Mouse (Mus musculus): ENCODE data around the gene Stra6.

The Stra6 gene

GRCm38 (mm10) chr9:58093776-58094175 lies 30.2 kb downstream of the Stra6 start:
- no peak for DNase-seq (ENCODE audit: low read depth, low spot score)

DNA sequence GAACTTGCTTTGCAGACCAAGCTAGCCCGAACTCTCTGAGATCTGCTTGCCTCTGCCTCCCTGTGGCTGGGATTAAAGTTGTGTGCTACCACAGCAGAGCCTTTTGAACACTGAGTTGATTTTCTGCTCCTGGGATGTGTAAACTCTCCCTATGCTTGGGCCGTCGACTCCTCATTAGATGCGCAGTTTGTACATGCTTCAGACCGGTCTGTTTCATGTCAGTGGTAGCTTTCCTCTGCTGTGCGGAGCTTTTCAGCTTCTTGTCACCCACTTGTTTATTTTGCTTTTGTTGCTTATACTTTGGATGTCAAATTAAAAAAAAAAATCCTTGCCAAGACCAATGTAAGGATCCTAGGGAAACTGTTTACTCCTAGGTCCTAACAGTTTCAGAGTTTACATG lies 32.4 kb downstream of the Stra6 start:
- no peak for DNase-seq (ENCODE audit: low read depth, low spot score)

DNA sequence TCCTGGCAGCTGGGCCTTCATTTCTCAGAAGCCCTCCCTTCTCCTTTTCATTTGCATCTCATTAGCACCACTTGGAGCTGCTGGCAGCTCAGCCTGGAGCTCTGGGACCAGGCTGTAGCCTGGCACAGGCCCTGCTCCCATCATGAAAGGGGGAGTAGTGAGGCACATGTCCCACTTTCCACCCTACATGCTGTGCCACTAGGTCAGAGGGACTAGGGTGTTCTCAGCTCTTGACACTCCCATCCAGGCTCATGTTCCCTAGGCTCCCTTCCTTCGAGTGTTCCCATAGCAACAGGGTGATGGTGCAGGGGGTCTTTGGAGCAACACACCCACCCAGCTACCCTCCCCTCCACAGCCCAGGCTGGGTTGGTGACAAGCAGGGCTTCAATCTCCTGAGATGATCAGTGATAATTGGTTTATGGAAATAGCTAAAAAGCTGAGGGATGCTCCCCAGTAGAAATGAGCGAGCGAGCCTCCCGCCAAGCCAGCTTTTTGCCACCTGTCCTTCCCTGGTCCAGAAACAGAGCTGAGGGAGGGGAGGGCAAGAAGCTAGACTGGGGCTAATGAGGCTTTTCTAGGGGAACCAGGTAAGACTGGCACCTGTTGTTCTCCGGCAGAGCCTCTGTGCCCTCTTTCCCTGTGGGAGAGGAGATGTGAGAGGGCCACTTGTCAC lies 33.2 kb downstream of the Stra6 start:
- no peak for DNase-seq (ENCODE audit: low read depth, low spot score)

- no peak for DNase-seq (ENCODE audit: low read depth, low spot score)
Observed at GRCm38 (mm10) chr9:58099836-58100565, 36.4 kb downstream of the Stra6 start.

GRCm38 (mm10) chr9:58102013-58102412 lies 38.4 kb downstream of the Stra6 start:
- DNase-seq (ENCODE audit: low read depth, low spot score) = no peak

GRCm38 (mm10) chr9:58103647-58104046 lies 40.1 kb downstream of the Stra6 start:
- DNase-seq (ENCODE audit: low read depth, low spot score) = no peak

DNA sequence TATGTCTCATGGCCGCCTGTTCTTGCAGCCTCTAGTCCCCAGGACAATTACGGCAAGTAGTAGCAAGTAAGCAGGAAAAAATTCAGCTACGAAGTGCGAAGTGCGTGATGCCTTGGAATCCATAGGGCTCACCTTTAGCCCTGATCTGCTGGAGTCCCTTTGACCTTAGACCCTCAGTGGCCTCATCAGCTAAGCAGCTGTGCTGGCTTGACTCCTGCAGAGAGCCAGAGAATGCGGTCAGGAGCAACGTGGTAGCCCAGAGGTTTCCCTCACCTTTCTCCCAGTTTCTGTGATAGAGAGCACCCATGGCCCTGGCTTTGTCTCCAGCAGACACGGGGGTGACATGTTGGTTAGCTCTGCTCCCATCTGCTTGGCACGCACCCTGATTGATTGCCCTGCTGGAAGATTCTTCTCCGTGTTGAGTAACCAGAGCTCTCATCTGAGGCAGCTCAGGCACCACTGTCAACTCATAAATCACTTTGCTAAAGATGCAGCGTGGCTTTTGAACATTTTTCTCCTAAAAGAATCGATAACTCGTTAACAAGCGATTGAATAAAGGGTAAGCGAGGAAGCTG lies 42.1 kb downstream of the Stra6 start:
- DNase-seq (ENCODE audit: low read depth, low spot score) = no peak

DNA sequence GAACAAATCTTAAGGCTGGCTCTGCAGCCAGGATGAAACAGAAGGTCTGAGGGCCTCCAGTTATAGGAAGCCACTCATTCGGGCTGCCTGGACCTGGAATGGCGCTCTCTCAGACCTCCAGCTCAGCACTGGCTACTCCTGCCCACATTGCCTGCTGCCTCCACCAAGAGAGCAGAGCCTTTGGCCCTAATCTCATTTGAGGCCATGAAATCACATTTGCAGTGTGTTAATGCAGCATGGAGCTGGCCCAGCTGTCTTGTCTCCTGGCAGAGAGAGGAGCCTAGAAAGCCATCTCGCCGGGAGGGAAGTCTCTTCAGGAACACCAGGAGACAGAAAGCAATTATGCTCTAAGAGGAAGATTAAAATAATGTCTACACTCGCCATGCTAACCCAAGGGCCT lies 43.9 kb downstream of the Stra6 start:
- no peak for DNase-seq (ENCODE audit: low read depth, low spot score)

DNA sequence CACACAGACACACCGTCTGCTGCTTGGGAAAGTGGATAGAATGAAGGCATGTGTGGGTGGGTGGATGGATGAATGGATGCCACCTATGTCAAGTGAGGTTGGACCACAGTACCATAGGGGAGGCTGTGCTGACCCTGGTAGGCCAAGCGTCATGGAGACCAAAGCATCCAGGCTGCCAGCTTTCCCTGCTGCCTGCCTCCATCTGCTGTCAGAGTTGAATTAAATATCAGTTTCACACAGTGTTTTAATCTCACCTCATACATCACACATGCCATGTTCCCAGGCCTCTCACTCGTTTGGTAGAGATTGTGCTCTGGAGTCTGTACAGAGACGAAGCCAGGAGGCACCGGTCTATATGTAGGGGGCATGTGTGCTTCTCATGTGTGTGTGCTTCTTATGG lies 47.2 kb downstream of the Stra6 start:
- DNase-seq (ENCODE audit: low read depth, low spot score) = no peak

- DNase-seq (ENCODE audit: low read depth, low spot score) = no peak
Observed at GRCm38 (mm10) chr9:58111431-58111830, 47.8 kb downstream of the Stra6 start.

- no peak for DNase-seq (ENCODE audit: low read depth, low spot score)
Observed at GRCm38 (mm10) chr9:58112321-58112751, 48.7 kb downstream of the Stra6 start.

DNA sequence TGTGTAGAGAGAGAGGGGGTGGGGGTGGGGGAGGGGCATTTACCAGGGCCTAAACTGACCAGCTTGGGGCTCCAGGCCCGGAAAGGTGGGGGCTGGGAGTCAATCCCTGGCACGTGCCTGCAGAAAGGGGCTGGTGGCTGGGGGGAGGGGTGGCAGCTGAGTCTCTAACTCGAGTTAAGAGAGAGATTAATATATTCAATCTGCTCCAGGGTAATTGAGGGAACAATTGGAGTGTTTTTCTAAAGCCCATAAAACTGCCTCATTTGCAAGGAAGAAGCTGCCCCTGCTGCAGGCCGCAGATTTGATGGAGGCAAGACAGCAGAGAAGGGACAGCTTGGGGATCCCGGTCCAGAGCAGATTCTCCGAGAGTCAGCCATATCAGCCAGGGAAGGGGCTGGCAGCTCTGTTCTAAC lies 49.3 kb downstream of the Stra6 start:
- no peak for DNase-seq (ENCODE audit: low read depth, low spot score)

GRCm38 (mm10) chr9:58113279-58113884 lies 49.8 kb downstream of the Stra6 start:
- DNase-seq (ENCODE audit: low read depth, low spot score) = no peak

DNA sequence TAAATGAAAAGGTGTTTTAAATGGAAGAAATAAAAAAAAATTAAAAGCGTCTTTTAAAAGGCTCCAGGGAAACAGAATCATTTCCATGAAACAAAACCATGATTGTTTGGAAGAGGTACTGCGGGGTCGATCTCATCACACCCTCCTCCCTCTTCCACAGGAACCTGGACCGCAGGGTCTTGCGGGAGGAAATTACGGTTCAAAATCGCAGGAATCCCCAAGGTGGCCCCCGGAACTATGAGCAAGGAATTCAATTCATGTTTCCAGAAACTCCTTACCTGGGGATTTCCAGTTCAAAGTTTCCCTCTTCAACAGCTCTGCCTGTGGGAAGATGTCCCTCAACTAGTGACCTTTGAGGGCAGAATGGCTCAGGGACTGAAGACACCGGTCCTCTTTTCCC lies 50.4 kb downstream of the Stra6 start:
- no peak for DNase-seq (ENCODE audit: low read depth, low spot score)

- no peak for DNase-seq (ENCODE audit: low read depth, low spot score)
Observed at GRCm38 (mm10) chr9:58115297-58115925, 51.8 kb downstream of the Stra6 start.

DNA sequence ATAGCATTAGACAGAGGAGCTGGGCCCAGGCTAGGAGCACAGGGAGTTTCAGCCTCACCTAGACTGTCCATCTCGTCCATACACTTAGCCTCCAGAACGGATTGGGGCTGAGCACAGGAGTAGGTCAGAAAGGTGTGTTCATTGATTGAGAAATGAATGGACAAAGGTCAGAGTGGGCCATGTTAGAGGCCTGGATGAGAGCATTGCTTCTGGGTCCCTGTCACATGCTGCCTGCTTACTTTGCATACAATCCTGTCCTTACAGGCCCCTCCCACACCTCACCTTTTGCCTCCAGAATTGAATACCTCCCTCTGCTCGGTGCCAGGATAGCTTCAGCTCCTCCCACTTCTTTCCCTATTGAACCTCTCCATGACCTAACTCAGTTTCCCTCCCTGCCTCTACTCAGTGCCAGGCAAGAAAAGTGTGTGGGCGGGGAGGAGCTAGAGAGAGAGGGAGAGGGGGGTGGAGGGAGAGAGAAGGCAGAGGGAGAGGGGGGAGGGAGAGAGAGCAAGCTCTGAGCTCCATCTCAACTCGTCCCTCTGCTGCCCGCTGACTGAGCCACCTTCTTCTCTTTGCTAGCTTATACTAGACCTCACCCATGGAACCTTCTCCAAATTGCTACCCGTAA lies 52.5 kb downstream of the Stra6 start:
- DNase-seq (ENCODE audit: low read depth, low spot score) = no peak

- DNase-seq (ENCODE audit: low read depth, low spot score) = no peak
Observed at GRCm38 (mm10) chr9:58118671-58119070, 55.1 kb downstream of the Stra6 start, which contains the start of gene Ccdc33. Gene Ccdc33 (minus strand): TSS chr9:58118823.

DNA sequence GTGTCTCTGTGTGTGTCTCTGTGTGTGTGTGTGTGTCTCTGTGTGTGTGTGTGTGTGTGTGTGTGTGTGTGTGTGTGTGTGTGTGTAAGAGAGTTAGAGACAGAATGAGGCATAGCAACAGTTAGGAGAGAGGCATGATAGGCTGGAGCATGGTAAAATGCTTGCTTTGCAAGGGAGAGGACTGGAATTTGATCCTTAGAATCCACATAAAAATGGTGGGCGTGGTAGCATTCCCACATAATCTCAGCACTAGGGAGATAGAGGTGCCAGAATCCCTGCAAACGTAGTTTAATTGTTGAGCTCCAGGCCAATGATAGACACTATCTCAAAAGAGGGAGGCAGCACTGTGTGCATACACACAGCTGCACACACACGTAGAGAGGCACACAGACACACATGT lies 61.5 kb downstream of the Stra6 start:
- no peak for DNase-seq (ENCODE audit: low read depth, low spot score)

DNA sequence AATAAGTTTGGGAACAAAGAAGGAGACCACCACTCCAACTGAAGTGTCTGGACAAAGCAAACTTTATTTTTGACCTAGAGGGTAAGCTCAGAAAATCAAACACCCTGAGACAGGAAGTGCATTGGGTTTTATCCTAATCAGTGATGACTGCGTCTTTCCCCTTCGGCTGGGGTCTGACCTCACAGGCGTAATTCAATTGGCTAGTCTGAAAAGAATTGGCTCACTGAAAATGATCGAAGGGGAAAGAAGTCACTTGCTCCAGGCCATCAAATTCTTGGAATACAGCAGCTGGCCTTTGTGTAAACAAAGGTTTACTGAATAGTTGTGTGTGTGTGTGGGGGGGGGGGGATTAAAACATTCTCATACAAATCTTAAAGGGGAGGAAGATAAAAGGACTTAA lies 62.2 kb downstream of the Stra6 start:
- no peak for DNase-seq (ENCODE audit: low read depth, low spot score)

GRCm38 (mm10) chr9:58128926-58129413 lies 65.4 kb downstream of the Stra6 start:
- DNase-seq (ENCODE audit: low read depth, low spot score) = no peak

DNA sequence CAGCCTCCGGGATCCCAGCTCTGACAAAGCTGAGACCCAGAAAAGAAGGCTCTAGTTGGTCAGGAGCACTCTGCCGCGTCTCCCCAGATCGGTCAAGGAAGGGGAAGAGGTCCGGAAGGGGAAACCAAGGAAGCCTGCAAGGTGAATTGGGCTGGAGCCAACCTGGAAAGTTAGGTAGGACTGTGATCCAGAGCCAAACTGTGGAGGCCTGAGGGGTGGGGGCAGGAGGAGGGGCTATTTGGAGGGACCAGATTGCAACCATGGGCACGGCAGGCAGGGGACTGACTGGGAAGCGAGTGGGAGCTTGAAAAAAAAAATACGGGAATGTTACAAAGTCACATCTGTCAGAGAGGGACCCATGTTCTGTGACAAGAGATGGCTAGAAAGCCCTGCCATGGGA lies 65.9 kb downstream of the Stra6 start:
- DNase-seq (ENCODE audit: low read depth, low spot score) = no peak

Data from A20 (cell line).